Mouse (Mus musculus): ENCODE results near the gene Ccdc57. TPM values are rescaled to one million over a fixed set of nuclear protein-coding genes. Genes with fewer than 3 reads are reported as not detected.

The Ccdc57 gene
- polyA plus RNA-seq, 1 experiment from 2014 or later: 4.7 TPM

GRCm38 (mm10) chr11:120928468-120928867 lies 4.2 kb downstream of the Ccdc57 start:
- H3K9me3 ChIP-seq: no peaks in the 10 kb centered on the region
- 91% methylated on average over 4 of the region's 4 CpGs for WGBS
- no peak overlapping the region for H3K4me2 ChIP-seq (replicated peaks)
- H3K4me3 ChIP-seq: no peak overlapping the region
- H3K4me1 ChIP-seq: no peaks in the 10 kb centered on the region; the same call in 1 of the 2 replicates
- no peak for ATAC-seq (ENCODE audit: low FRiP score, low read depth)
- 0 out of 2 replicates have a peak, but pooled peaks cover 6% of the 10 kb centered on the region for H3K36me3 ChIP-seq
- H3K9ac ChIP-seq: no peak overlapping the region
- no peaks in the 10 kb centered on the region for H3K27me3 ChIP-seq (replicated peaks)
- no peak overlapping the region for H3K27ac ChIP-seq

- Histone ChIP-seq H3K9ac (no peak overlapping the region), H3K4me3 (no peak overlapping the region), H3K27ac (no peak overlapping the region), H3K9me3 (no peaks in the 10 kb centered on the region), H3K27me3 (replicated peaks) (no peaks in the 10 kb centered on the region), H3K4me1 (no peaks in the 10 kb centered on the region), H3K4me2 (replicated peaks) (no peak overlapping the region), H3K36me3 (peaks cover 44% of the 10 kb centered on the region)
- WGBS: 95% methylated on average over 3 of the region's 3 CpGs
- ATAC-seq (ENCODE audit: low FRiP score, low read depth): no peak
Observed at GRCm38 (mm10) chr11:120922528-120922927, 10.1 kb downstream of the Ccdc57 start.

GRCm38 (mm10) chr11:120917756-120918155 lies 14.9 kb downstream of the Ccdc57 start:
- Histone ChIP-seq H3K4me2 (replicated peaks) (no peak overlapping the region), H3K9ac (no peak overlapping the region), H3K4me3 (no peak overlapping the region), H3K36me3 (peaks cover 40% of the 10 kb centered on the region), H3K27ac (no peak overlapping the region), H3K27me3 (replicated peaks) (no peaks in the 10 kb centered on the region), H3K4me1 (no peaks in the 10 kb centered on the region), H3K9me3 (no peaks in the 10 kb centered on the region)
- no peak for ATAC-seq (ENCODE audit: low FRiP score, low read depth)
- 97% methylated on average over 5 of the region's 5 CpGs for WGBS

GRCm38 (mm10) chr11:120916477-120916876 lies 16.2 kb downstream of the Ccdc57 start:
- no peak for ATAC-seq (ENCODE audit: low FRiP score, low read depth)
- Histone ChIP-seq H3K36me3 (peaks cover 37% of the 10 kb centered on the region), H3K4me3 (no peak overlapping the region), H3K27me3 (replicated peaks) (no peaks in the 10 kb centered on the region), H3K9ac (no peak overlapping the region), H3K9me3 (no peaks in the 10 kb centered on the region), H3K4me2 (replicated peaks) (no peak overlapping the region), H3K4me1 (no peaks in the 10 kb centered on the region), H3K27ac (no peak overlapping the region)
- 85% methylated on average over 3 of the region's 3 CpGs for WGBS

GRCm38 (mm10) chr11:120913796-120914195 lies 18.9 kb downstream of the Ccdc57 start:
- H3K4me2 ChIP-seq (replicated peaks): no peak overlapping the region
- H3K4me1 ChIP-seq: no peaks in the 10 kb centered on the region
- H3K4me3 ChIP-seq: no peak overlapping the region
- no peaks in the 10 kb centered on the region for H3K9me3 ChIP-seq
- H3K9ac ChIP-seq: no peak overlapping the region
- H3K27ac ChIP-seq: no peak overlapping the region
- WGBS: 95% methylated on average over 4 of the region's 4 CpGs
- no peak for ATAC-seq (ENCODE audit: low FRiP score, low read depth)
- H3K27me3 ChIP-seq (replicated peaks): no peaks in the 10 kb centered on the region
- peaks cover 14% of the 10 kb centered on the region; the same call in 1 of the 2 replicates for H3K36me3 ChIP-seq

GRCm38 (mm10) chr11:120905430-120905873 lies 27.2 kb downstream of the Ccdc57 start:
- H3K4me1 ChIP-seq: no peaks in the 10 kb centered on the region
- WGBS: 37% methylated on average over 1 of the region's 1 CpGs
- H3K27me3 ChIP-seq (replicated peaks): no peaks in the 10 kb centered on the region
- no peak overlapping the region for H3K9ac ChIP-seq
- no peak overlapping the region for H3K4me2 ChIP-seq (replicated peaks)
- H3K4me3 ChIP-seq: no peak overlapping the region
- no peaks in the 10 kb centered on the region; the same call in 1 of the 2 replicates for H3K36me3 ChIP-seq
- peak; percentile 48; the same call in 1 of the 2 replicates for ATAC-seq (ENCODE audit: low FRiP score, low read depth)
- H3K9me3 ChIP-seq: no peaks in the 10 kb centered on the region
- no peak overlapping the region for H3K27ac ChIP-seq

- no peaks in the 10 kb centered on the region for H3K4me1 ChIP-seq
- no peaks in the 10 kb centered on the region for H3K27me3 ChIP-seq (replicated peaks)
- no peak overlapping the region for H3K4me2 ChIP-seq (replicated peaks)
- H3K27ac ChIP-seq: no peak overlapping the region
- H3K9me3 ChIP-seq: no peaks in the 10 kb centered on the region
- 93% methylated on average over 3 of the region's 3 CpGs for WGBS
- no peak for ATAC-seq (ENCODE audit: low FRiP score, low read depth)
- no peaks in the 10 kb centered on the region; the same call in 1 of the 2 replicates for H3K36me3 ChIP-seq
- no peak overlapping the region for H3K9ac ChIP-seq
- no peak overlapping the region for H3K4me3 ChIP-seq
Observed at GRCm38 (mm10) chr11:120904561-120904960, 28.1 kb downstream of the Ccdc57 start.

- H3K27me3 ChIP-seq (replicated peaks): no peaks in the 10 kb centered on the region
- H3K36me3 ChIP-seq: no peaks in the 10 kb centered on the region; the same call in 1 of the 2 replicates
- H3K4me3 ChIP-seq: no peak overlapping the region
- no peak overlapping the region for H3K9ac ChIP-seq
- ATAC-seq (ENCODE audit: low FRiP score, low read depth): no peak
- no peak overlapping the region for H3K4me2 ChIP-seq (replicated peaks)
- H3K4me1 ChIP-seq: no peaks in the 10 kb centered on the region
- no peaks in the 10 kb centered on the region for H3K9me3 ChIP-seq
- WGBS: 86% methylated on average over 24 of the region's 24 CpGs
- H3K27ac ChIP-seq: no peak overlapping the region
Observed at GRCm38 (mm10) chr11:120903159-120903850, 29.4 kb downstream of the Ccdc57 start.

- 46% methylated on average over 10 of the region's 10 CpGs for WGBS
- H3K36me3 ChIP-seq: peaks cover 2% of the 10 kb centered on the region
- no peak for ATAC-seq (ENCODE audit: low FRiP score, low read depth)
- H3K27me3 ChIP-seq (replicated peaks): no peaks in the 10 kb centered on the region
- H3K27ac ChIP-seq: no peak overlapping the region
- no peak overlapping the region; the same call in 1 of the 2 replicates for H3K9ac ChIP-seq
- no peak overlapping the region for H3K4me3 ChIP-seq
- no peaks in the 10 kb centered on the region for H3K4me1 ChIP-seq
- H3K9me3 ChIP-seq: no peaks in the 10 kb centered on the region
- H3K4me2 ChIP-seq (replicated peaks): no peak overlapping the region
Observed at GRCm38 (mm10) chr11:120902487-120903142, 30.1 kb downstream of the Ccdc57 start.

GRCm38 (mm10) chr11:120901729-120902486 lies 30.8 kb downstream of the Ccdc57 start:
- Histone ChIP-seq H3K36me3 (peaks cover 8% of the 10 kb centered on the region), H3K4me3 (no peak overlapping the region)
- ATAC-seq (ENCODE audit: low FRiP score, low read depth): no peak

GRCm38 (mm10) chr11:120900276-120901244 lies 32.1 kb downstream of the Ccdc57 start:
- Histone ChIP-seq H3K4me2 (replicated peaks) (no peak overlapping the region), H3K4me3 (no peak overlapping the region), H3K4me1 (no peaks in the 10 kb centered on the region), H3K27me3 (replicated peaks) (no peaks in the 10 kb centered on the region), H3K9me3 (no peaks in the 10 kb centered on the region), H3K9ac (no peak overlapping the region), H3K27ac (no peak overlapping the region), H3K36me3 (peaks cover 18% of the 10 kb centered on the region)
- no peak for ATAC-seq (ENCODE audit: low FRiP score, low read depth)
- 89% methylated on average over 8 of the region's 8 CpGs for WGBS

More at GRCm38 (mm10) chr11:120901729-120902486, 30.8 kb downstream of the Ccdc57 start:
- Histone ChIP-seq H3K9ac (no peak overlapping the region), H3K27ac (no peak overlapping the region), H3K4me2 (replicated peaks) (no peak overlapping the region), H3K9me3 (no peaks in the 10 kb centered on the region), H3K4me1 (no peaks in the 10 kb centered on the region), H3K27me3 (replicated peaks) (no peaks in the 10 kb centered on the region)
- WGBS: 85% methylated on average over 21 of the region's 21 CpGs

All from neural tube, embryonic 12.5 days (tissue).